24 mouse cellular contexts compared by ENCODE assay signal in genomic region chr11:81402263-81402662, GRCm38 (mm10).
DNase-seq lines count a peak whose midpoint lies in the region; ATAC-seq and TF ChIP-seq lines count a peak whose summit lies in the region.
"Had no signal": no experiment of that assay in that cellular context is flagged by ENCODE, and none has a peak within 500 bp of the region (broad histone marks: within the 10 kb centered on the region; RNA-seq: fewer than 3 reads in every experiment).

No protein-coding gene starts in this region.

- 78% methylated on average over 8 of the region's 8 CpGs for WGBS in heart, embryonic 10.5 days
- 86% methylated on average over 8 of the region's 8 CpGs for WGBS in hindbrain, embryonic 10.5 days

- peaks cover 19% of the 10 kb centered on the region for H3K4me1 ChIP-seq in heart, embryonic 10.5 days
- H3K4me1 ChIP-seq in hindbrain, embryonic 10.5 days (replicated peaks): 0 out of 2 replicates have a peak, but pooled peaks cover 7% of the 10 kb centered on the region
- H3K4me1 ChIP-seq: embryonic facial prominence, embryonic 12.5 days; forebrain, embryonic 13.5 days; heart, embryonic 15.5 days; liver, embryonic 13.5 days; lung, embryonic 15.5 days; megakaryocyte, embryonic 14.5 days; neural tube, embryonic 12.5 days had no signal

- H3K79me2 ChIP-seq in C2C12 (ENCODE audit: control insufficient read depth, insufficient read depth): no peaks in the 10 kb centered on the region

- no peaks in the 10 kb centered on the region for H3K27me3 ChIP-seq in C2C12 (ENCODE audit: control insufficient read depth, insufficient read depth, insufficient read length)
- 0 out of 2 replicates have a peak, but pooled peaks cover 4% of the 10 kb centered on the region for H3K27me3 ChIP-seq in heart, embryonic 10.5 days (ENCODE audit: insufficient read depth, poor library complexity, severe bottlenecking)
- H3K27me3 ChIP-seq in hindbrain, embryonic 10.5 days (ENCODE audit: insufficient read depth, poor library complexity, severe bottlenecking): no peaks in the 10 kb centered on the region
- H3K27me3 ChIP-seq: embryonic facial prominence, embryonic 12.5 days; forebrain, embryonic 13.5 days; heart, embryonic 15.5 days; limb, embryonic 13.5 days; liver, embryonic 13.5 days; lung, embryonic 15.5 days; megakaryocyte, embryonic 14.5 days; neural tube, embryonic 12.5 days had no signal

- H3K79me3 ChIP-seq in C2C12 (ENCODE audit: low read depth): no peaks in the 10 kb centered on the region

- no peaks in the 10 kb centered on the region for H3K9me3 ChIP-seq in heart, embryonic 10.5 days
- H3K9me3 ChIP-seq in hindbrain, embryonic 10.5 days: no peaks in the 10 kb centered on the region
- H3K9me3 ChIP-seq: embryonic facial prominence, embryonic 12.5 days; heart, embryonic 15.5 days; limb, embryonic 13.5 days; liver, embryonic 13.5 days; lung, embryonic 15.5 days; neural tube, embryonic 12.5 days had no signal

- H3K36me3 ChIP-seq in C2C12 (ENCODE audit: control insufficient read depth, insufficient read depth): no peaks in the 10 kb centered on the region
- no peaks in the 10 kb centered on the region for H3K36me3 ChIP-seq in heart, embryonic 10.5 days
- no peaks in the 10 kb centered on the region for H3K36me3 ChIP-seq in hindbrain, embryonic 10.5 days
- H3K36me3 ChIP-seq: embryonic facial prominence, embryonic 12.5 days; heart, embryonic 15.5 days; limb, embryonic 13.5 days; liver, embryonic 13.5 days; lung, embryonic 15.5 days; neural tube, embryonic 12.5 days had no signal

- no peak overlapping the region for H3K27ac ChIP-seq in heart, embryonic 10.5 days
- H3K27ac ChIP-seq in hindbrain, embryonic 10.5 days: no peak overlapping the region
- H3K27ac ChIP-seq: embryonic facial prominence, embryonic 12.5 days; forebrain, embryonic 13.5 days; heart, adult 2 months; heart, embryonic 15.5 days; limb, embryonic 13.5 days; liver, embryonic 13.5 days; lung, embryonic 15.5 days; neural tube, embryonic 12.5 days had no signal

- H3K4me3 ChIP-seq in C2C12 (ENCODE audit: insufficient read depth, poor library complexity, severe bottlenecking): no peak overlapping the region
- no peak overlapping the region for H3K4me3 ChIP-seq in heart, embryonic 10.5 days
- H3K4me3 ChIP-seq in hindbrain, embryonic 10.5 days: no peak overlapping the region
- H3K4me3 ChIP-seq: embryonic facial prominence, embryonic 12.5 days; forebrain, embryonic 13.5 days; heart, adult 2 months; heart, embryonic 15.5 days; limb, embryonic 13.5 days; liver, embryonic 13.5 days; lung, embryonic 15.5 days; megakaryocyte, embryonic 14.5 days; neural tube, embryonic 12.5 days had no signal

- ATAC-seq in frontal cortex, adult (ENCODE audit: low TSS enrichment): peak; percentile 59; the same call in 1 of the 2 replicates
- ATAC-seq: forebrain, embryonic 13.5 days; intestine, postnatal 0 days had no signal

- no peak for TF ChIP-seq CTCF in C2C12 (IDR thresholded peaks at IDR 0.05; ENCODE audit: control insufficient read depth, insufficient read depth, insufficient read length)

- no peak overlapping the region for H3ac ChIP-seq in C2C12 (ENCODE audit: control insufficient read depth, insufficient read length, low read depth)

- DNase-seq in frontal cortex, postnatal 25 days (ENCODE audit: low spot score in 2 of 2): no peak
- peak; percentile 21 for DNase-seq in lung, postnatal 10 days
- peak; percentile 50 for DNase-seq in skeletal muscle tissue, adult 2 months (ENCODE audit: low read depth, low spot score)
- DNase-seq in heart, embryonic 10.5 days (ENCODE audit: low spot score): no peak
- DNase-seq in hindbrain, embryonic 10.5 days (ENCODE audit: low spot score): no peak
- DNase-seq: adrenal gland, adult 8-10 months; cerebellum, adult 18-20 months; cerebellum, postnatal 14 days; heart, adult 2 months; kidney, postnatal 25 days; liver, embryonic 13.5 days; midbrain, embryonic 14.5 days; right cerebral cortex, postnatal 14 days; spleen, adult 18-20 months had no signal

TF ChIP-seq in C2C12, 6 proteins besides CTCF, POLR2A, EP300 and RAD21:
- no peak for TF ChIP-seq USF1 (IDR thresholded peaks at IDR 0.05; ENCODE audit: low read depth)
- TF ChIP-seq CEBPB (IDR thresholded peaks at IDR 0.05; ENCODE audit: low read depth): peak; percentile 85

Comparison
In these comparisons a context has a peak if more than half of its experiments do, and no peak if none do; other contexts are left out.
1. DNase-seq: peak in lung, postnatal 10 days (single experiment) and skeletal muscle tissue, adult 2 months (single experiment); none in frontal cortex, postnatal 25 days (0 of 2), heart, embryonic 10.5 days (single experiment) and hindbrain, embryonic 10.5 days (single experiment).